Mouse (Mus musculus): Measurements from ENCODE around the gene Rabl6. TPM values are rescaled to one million over a fixed set of nuclear protein-coding genes. Genes with fewer than 3 reads are reported as not detected.

Gene Rabl6
- polyA plus RNA-seq, 2 experiments from 2014 or later = 17.0 to 20.1 TPM

DNA sequence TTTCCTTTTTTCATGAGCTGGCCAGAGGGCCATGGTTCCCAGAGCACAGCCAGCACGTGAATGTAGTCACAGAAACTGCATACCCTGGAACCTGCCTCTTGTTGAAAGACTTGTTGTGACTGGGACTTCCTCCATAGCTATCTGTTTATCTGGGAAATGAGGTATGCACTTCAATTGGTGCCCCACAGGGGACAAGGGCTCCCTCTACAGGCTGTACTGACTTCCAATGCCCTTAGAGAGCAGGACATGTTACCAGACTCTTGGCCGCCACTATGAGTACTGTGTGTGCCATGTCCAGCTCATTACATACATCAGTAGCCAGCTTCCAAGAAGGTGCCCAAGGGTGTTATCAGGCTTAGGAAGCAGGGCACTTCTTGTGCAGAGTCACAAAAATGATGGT lies 16.5 kb downstream of the Rabl6 start:
- ATAC-seq = no peak

DNA sequence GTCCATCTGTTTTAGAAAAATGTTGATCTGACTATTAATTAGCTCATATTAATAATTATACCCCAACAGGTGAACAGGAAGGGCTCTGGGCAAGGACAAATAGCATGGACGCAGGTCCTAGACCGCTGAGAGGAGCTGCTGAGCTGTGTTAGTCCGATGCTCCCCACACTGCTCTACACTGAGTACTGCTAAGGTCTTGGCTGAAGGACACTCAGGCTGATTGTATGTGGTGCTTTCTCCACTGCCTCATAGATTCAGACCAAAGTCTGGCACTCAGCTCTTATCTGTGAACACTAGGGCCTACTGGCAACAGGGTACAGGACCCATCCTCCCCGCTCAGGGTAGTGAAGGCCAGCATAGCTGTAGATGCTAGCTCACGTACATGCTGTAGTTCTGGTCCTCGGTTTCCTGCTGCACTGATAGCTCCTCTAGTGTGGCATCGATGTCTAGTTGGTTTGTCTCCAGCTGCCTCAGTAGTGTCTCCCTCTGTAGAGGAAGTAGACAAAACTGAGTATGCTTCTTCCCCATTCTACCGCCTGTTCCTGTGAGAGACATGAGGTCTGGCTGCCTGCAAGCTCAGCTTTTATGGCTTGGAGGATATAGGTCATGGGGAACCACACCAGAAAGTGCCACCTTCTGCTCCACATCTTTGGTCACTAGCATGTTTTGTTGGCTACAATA lies 20.0 kb downstream of the Rabl6 start:
- ATAC-seq = no peak

- ATAC-seq = no peak
Observed at GRCm38 (mm10) chr2:25587290-25587689, 21.0 kb downstream of the Rabl6 start.

GRCm38 (mm10) chr2:25585601-25586000 lies 22.7 kb downstream of the Rabl6 start:
- no peak for ATAC-seq

DNA sequence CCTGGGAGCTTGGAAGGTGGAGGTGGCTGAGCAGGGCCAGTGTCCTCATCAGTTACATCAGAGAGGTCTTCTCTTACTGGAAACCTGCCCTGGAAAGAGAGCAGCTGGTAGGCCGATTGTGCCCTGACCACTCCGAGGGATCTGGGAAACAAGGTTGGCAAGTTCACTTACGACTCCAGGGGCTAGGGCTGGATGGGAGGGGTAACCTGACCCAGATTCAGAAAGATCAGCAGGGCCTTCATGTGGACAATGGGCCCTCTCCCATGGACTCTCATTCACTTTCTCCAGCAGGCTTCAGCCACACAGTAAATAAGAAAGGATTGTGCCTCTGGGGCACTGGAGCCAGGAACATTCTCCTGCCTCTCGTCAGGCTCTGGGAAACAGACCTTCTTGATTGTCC lies 23.5 kb downstream of the Rabl6 start:
- no peak for ATAC-seq

- no peak for ATAC-seq
Observed at GRCm38 (mm10) chr2:25584152-25584551, 24.2 kb downstream of the Rabl6 start.

DNA sequence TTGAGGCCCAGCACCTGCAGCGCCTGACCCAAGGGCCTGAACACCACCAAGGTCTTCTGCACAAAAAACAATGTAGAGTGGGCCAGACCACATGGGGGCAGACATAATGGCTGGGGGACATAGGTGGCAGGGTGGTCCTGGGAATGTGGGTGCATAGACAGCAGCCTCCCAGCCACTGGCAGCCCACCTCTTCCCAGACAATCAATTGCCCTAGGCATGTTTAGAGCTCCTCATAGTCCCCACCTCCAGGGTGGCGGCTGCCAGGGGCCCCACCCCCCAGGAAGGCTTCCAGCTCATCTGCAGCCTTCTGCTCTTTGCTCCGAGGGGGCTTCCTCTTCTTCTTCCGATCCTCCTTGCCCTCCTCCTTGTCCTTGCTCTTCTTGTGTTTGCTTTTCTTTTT lies 24.8 kb downstream of the Rabl6 start:
- ATAC-seq = no peak

DNA sequence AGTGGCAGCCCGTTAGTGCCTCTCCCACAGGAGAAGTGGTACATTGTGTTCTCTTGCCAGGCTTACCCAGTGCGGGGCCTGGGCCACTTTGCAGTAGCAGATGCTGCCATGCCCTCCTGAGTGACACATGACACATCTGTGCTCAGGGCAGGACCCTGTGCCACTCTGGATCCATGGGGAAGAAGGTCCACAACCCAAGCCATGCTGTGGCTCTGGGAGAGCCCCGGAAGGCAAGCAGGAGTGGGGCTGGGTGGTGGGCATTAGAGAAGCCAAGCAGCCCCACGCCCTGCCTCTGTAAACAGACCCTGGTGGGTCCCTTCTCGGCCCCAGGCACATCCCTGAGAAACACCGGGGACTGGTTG lies 25.2 kb downstream of the Rabl6 start:
- no peak for ATAC-seq

DNA sequence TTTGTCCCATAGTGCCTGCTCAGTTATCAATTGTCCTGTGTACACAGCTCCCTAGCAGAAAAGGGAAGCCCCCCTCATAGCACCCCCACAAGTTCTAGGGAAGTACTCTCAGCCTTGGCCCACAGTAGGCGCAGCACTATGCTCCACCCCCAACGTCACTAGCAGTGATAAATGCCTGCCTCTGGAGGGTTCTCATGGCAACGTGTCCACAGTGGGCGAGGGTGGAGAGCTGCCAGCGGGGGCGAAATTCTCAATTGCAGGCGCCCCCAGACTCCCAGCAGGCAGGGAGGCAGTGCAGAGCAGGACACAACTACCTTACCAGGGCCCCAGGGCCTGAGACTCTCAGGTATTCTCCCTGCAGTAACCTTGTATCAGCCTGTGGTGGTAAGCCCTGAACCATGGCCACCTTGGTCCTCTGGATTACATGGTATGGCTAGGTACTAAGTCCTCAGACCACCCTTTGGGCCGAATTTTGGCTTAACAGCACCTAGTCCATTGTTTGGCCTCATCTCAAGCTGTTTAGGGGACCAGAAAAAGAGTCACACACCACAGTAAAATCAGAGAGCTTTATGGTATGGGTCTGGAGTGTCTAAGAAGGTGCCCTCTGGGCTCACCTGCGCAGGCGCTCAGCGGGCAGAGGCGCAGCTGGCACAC lies 25.7 kb downstream of the Rabl6 start:
- ATAC-seq = no peak

DNA sequence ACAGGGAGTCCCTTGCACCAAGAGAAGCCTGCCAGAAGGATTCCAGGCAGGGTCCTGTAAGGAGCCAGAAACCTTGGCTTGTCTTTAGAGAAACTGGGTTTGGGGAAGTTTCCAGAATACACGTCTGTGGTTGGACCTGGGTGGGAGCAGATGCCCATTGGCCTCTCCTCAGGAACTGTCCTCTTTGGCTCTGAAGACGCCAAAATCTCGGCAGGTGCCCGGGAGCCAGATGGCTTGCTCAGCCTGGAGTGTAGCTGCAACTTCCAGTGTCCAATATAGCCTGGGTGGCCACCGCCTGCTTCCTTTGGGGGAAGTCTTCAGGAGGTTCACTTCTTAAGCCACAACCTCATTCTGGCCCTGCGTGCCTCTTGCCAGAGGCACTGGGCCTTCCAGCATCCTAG lies 26.4 kb downstream of the Rabl6 start:
- no peak for ATAC-seq

DNA sequence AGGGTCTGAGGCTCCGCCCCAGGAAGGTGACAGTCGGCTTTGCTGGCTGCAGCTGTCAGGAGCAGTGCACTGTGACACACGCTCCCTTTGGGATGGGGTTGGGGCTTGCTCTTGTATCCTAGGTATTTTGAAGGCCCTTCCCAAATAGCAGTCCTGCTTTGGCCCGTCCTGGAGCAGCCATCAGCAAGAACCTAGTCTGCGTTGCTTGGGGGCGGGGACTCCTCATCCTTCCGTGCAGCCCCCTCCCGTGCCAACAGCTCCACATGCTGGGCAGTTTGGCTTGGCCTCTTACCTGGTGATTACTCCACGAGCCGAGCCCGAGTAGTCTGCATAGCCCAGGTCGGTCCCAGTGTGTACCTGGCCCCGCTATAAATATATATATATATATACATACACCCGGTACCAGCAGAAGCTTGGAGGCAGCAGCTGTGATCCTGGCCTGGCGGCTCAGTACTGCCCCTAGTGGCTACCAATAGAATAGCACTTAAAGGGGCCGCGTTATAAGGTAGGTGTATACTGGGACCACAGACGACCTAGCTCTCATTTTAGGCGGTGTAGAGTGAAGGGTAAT lies 26.9 kb downstream of the Rabl6 start, which contains the start of gene Ajm1:
Gene Ajm1 (minus strand): TSS at position 464 of the 571 bp plus-strand sequence.
- ATAC-seq = peak; percentile 82

DNA sequence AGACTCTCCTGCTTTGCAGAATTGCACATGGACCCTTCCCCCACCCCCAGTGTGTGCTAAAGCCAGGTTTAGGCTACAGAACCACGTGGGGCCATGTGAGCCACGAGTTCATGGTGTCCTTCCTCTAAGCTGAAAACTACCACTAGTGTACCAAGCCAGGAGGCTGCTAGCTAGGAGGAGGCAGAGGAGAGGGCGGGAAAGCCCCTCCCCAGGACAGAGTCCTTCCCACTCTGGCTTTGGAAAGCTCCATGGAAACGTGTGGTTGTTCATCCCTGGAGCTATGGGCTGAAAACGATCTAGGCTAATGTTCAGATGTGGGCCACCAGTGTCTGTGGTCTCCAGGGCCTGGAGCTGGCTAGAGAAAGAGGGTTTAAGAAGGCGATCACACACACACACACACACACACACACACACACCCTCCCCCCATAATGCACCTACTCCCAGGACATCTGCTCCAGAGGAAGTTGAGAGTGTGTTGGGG lies 27.7 kb downstream of the Rabl6 start:
- ATAC-seq = no peak

GRCm38 (mm10) chr2:25579737-25580460 lies 28.4 kb downstream of the Rabl6 start:
- ATAC-seq = peak; percentile 58

GRCm38 (mm10) chr2:25578796-25579736 lies 29.3 kb downstream of the Rabl6 start:
- ATAC-seq = no peak

GRCm38 (mm10) chr2:25577951-25578795 lies 30.1 kb downstream of the Rabl6 start:
- no peak for ATAC-seq

- no peak for ATAC-seq
Observed at GRCm38 (mm10) chr2:25576965-25577891, 31.1 kb downstream of the Rabl6 start.

GRCm38 (mm10) chr2:25576028-25576850 lies 32.1 kb downstream of the Rabl6 start:
- no peak for ATAC-seq

- ATAC-seq = no peak
Observed at GRCm38 (mm10) chr2:25575432-25576027, 32.8 kb downstream of the Rabl6 start.

Data from CD4-positive, CD25-positive, alpha-beta regulatory T cell, adult 4 months (primary cell).